Comparison of ENCODE assay signal across 7 mouse cellular contexts in genomic region chr14:32388196-32388595, GRCm38 (mm10). TPM values are rescaled to one million over a fixed set of nuclear protein-coding genes. Genes with fewer than 3 reads are reported as not detected.
DNase-seq lines count a peak whose midpoint lies in the region; ATAC-seq lines count a peak whose summit lies in the region.

1700024G13Rik (minus strand) TSS chr14:32388391.

- WGBS in forebrain, embryonic 10.5 days, result 1% methylated on average over 13 of the region's 13 CpGs
- WGBS in hindbrain, embryonic 14.5 days, result 1% methylated on average over 13 of the region's 13 CpGs
- WGBS in limb, embryonic 15.5 days, result 4% methylated on average over 13 of the region's 13 CpGs

- H3K9ac ChIP-seq in hindbrain, embryonic 14.5 days, result no peak within 1 kb of the TSS
- no peak within 1 kb of the TSS for H3K9ac ChIP-seq in limb, embryonic 15.5 days

- no peaks in the 10 kb centered on the region for H3K9me3 ChIP-seq in forebrain, embryonic 10.5 days
- no peaks in the 10 kb centered on the region for H3K9me3 ChIP-seq in hindbrain, embryonic 14.5 days (ENCODE audit: control insufficient read depth, low read length)
- H3K9me3 ChIP-seq in limb, embryonic 15.5 days, result no peaks in the 10 kb centered on the region

- 0 out of 2 replicates have a peak within 1 kb of the TSS, but pooled peaks have one; percentile 18 for H3K4me2 ChIP-seq in hindbrain, embryonic 14.5 days (replicated peaks)
- no peak within 1 kb of the TSS for H3K4me2 ChIP-seq in limb, embryonic 15.5 days

- H3K27ac ChIP-seq in forebrain, embryonic 10.5 days, result peak within 1 kb of the TSS; percentile 48; the same call in 1 of the 2 replicates
- no peak within 1 kb of the TSS for H3K27ac ChIP-seq in hindbrain, embryonic 14.5 days
- no peak within 1 kb of the TSS for H3K27ac ChIP-seq in limb, embryonic 15.5 days

- H3K4me1 ChIP-seq in forebrain, embryonic 10.5 days, result peaks cover 12% of the 10 kb centered on the region
- no peaks in the 10 kb centered on the region for H3K4me1 ChIP-seq in hindbrain, embryonic 14.5 days (replicated peaks; ENCODE audit: control insufficient read depth, insufficient read depth, low read length)
- peaks cover 6% of the 10 kb centered on the region for H3K4me1 ChIP-seq in limb, embryonic 15.5 days

- peak; percentile 88 for DNase-seq in adrenal gland, postnatal 14 days
- DNase-seq in forebrain, embryonic 10.5 days (ENCODE audit: extremely low spot score, low spot score), result peak; percentile 86
- DNase-seq in hindbrain, embryonic 14.5 days (ENCODE audit: low spot score), result peak; percentile 35
- DNase-seq in neural tube, embryonic 10.5 days (ENCODE audit: extremely low spot score, low spot score), result peak; percentile 73
- DNase-seq in yolk sac, embryonic 10.5 days (ENCODE audit: low spot score), result peak; percentile 66
- DNase-seq in frontal cortex, postnatal 36 days (ENCODE audit: low spot score in 2 of 2), result no peak

- peaks cover 39% of the 10 kb centered on the region for H3K27me3 ChIP-seq in forebrain, embryonic 10.5 days (ENCODE audit: poor library complexity, severe bottlenecking)
- H3K27me3 ChIP-seq in hindbrain, embryonic 14.5 days (ENCODE audit: control insufficient read depth, insufficient read depth, low read length), result no peaks in the 10 kb centered on the region
- H3K27me3 ChIP-seq in limb, embryonic 15.5 days, result 0 out of 2 replicates have a peak, but pooled peaks cover 4% of the 10 kb centered on the region

- ATAC-seq in hindbrain, embryonic 14.5 days (ENCODE audit: low FRiP score), result 0 out of 2 replicates have a peak, but pooled peaks have one; percentile 43
- peak; percentile 48; the same call in 1 of the 2 replicates for ATAC-seq in limb, embryonic 15.5 days (ENCODE audit: insufficient number of reproducible peaks, low FRiP score, low TSS enrichment, low read depth)

- H3K36me3 ChIP-seq in forebrain, embryonic 10.5 days (replicated peaks), result no peaks in the 10 kb centered on the region
- no peaks in the 10 kb centered on the region for H3K36me3 ChIP-seq in hindbrain, embryonic 14.5 days (replicated peaks; ENCODE audit: control insufficient read depth, insufficient read depth)
- no peaks in the 10 kb centered on the region for H3K36me3 ChIP-seq in limb, embryonic 15.5 days

- peak within 1 kb of the TSS; percentile 33; the same call in 1 of the 2 replicates for H3K4me3 ChIP-seq in forebrain, embryonic 10.5 days
- H3K4me3 ChIP-seq in hindbrain, embryonic 14.5 days (replicated peaks; ENCODE audit: low read length), result no peak within 1 kb of the TSS
- no peak within 1 kb of the TSS for H3K4me3 ChIP-seq in limb, embryonic 15.5 days

RNA-seq across cellular contexts. Expression of gene 1700024G13Rik, which starts in this region (rescaled TPM):
- not detected in 2 replicates for total RNA-seq in adrenal gland, postnatal 14 days (2021)
- not detected in 2 replicates for polyA plus RNA-seq in forebrain, embryonic 10.5 days (2016; fragmentation: Nextera tagmentation; extraction: Ambion mirVana)
- polyA plus RNA-seq in hindbrain, embryonic 14.5 days (2014; fragmentation: Nextera tagmentation; extraction: Ambion mirVana), result 0.85 and 0.87 TPM in 2 replicates
- not detected in 2 replicates for polyA plus RNA-seq in limb, embryonic 15.5 days (2015; fragmentation: Nextera tagmentation; extraction: Ambion mirVana)

Comparison
In these comparisons a context has a peak if more than half of its experiments do, and no peak if none do; other contexts are left out.
1. Peak in DNase-seq in adrenal gland, postnatal 14 days; RNA of the gene not detected or under 1 TPM.
2. Peak in DNase-seq, H3K4me3 ChIP-seq and H3K27ac ChIP-seq in forebrain, embryonic 10.5 days; RNA of the gene not detected or under 1 TPM.
3. Peak in DNase-seq, ATAC-seq and H3K4me2 ChIP-seq in hindbrain, embryonic 14.5 days; RNA of the gene not detected or under 1 TPM.
4. Peak in ATAC-seq in limb, embryonic 15.5 days; RNA of the gene not detected or under 1 TPM.
5. DNase-seq: peak in neural tube, embryonic 10.5 days (single experiment) and yolk sac, embryonic 10.5 days (single experiment); none in frontal cortex, postnatal 36 days (0 of 2).